Mouse (Mus musculus): ENCODE data around the gene Flot1. TPM values are rescaled to one million over a fixed set of nuclear protein-coding genes. Genes with fewer than 3 reads are reported as not detected.

Flot1 gene
- polyA plus RNA-seq, 1 experiment = 61.2 TPM

Other genes with a start within 250 kb of the Flot1 start
- gene Sfta2, start 221.7 kb upstream of the Flot1 start, polyA plus RNA-seq (2012; ENCODE audit: insufficient read depth, insufficient read length, missing spikeins) = not detected in 2 replicates
- not detected in 2 replicates for gene Gm9573, start 196.6 kb upstream of the Flot1 start, polyA plus RNA-seq (2012; ENCODE audit: insufficient read depth, insufficient read length, missing spikeins)
- gene Mucl3, start 179.5 kb upstream of the Flot1 start, polyA plus RNA-seq (2012; ENCODE audit: insufficient read depth, insufficient read length, missing spikeins) = not detected in 2 replicates
- gene Vars2, start 155.6 kb upstream of the Flot1 start, polyA plus RNA-seq (2012; ENCODE audit: insufficient read depth, insufficient read length, missing spikeins) = 18.1 and 18.5 TPM in 2 replicates
- gene Gtf2h4, start 149.5 kb upstream of the Flot1 start, polyA plus RNA-seq (2012; ENCODE audit: insufficient read depth, insufficient read length, missing spikeins) = 16.3 and 19.0 TPM in 2 replicates
- 4.2 and 4.5 TPM in 2 replicates for gene Ddr1, start 118.6 kb upstream of the Flot1 start, polyA plus RNA-seq (2012; ENCODE audit: insufficient read depth, insufficient read length, missing spikeins)
- gene Ier3, start 1.5 kb upstream of the Flot1 start, polyA plus RNA-seq (2012; ENCODE audit: insufficient read depth, insufficient read length, missing spikeins) = 19.2 and 52.4 TPM in 2 replicates
- gene Tubb5, start 15.1 kb downstream of the Flot1 start, polyA plus RNA-seq (2012; ENCODE audit: insufficient read depth, insufficient read length, missing spikeins) = 32.5 and 58.6 TPM in 2 replicates
- 3.0 and 3.3 TPM in 2 replicates for gene Mdc1, start 18.3 kb downstream of the Flot1 start, polyA plus RNA-seq (2012; ENCODE audit: insufficient read depth, insufficient read length, missing spikeins)
- 1.4 and 2.8 TPM in 2 replicates for gene Nrm, start 38.1 kb downstream of the Flot1 start, polyA plus RNA-seq (2012; ENCODE audit: insufficient read depth, insufficient read length, missing spikeins)
- 7.4 and 8.8 TPM in 2 replicates for gene Ppp1r18, start 42.4 kb downstream of the Flot1 start, polyA plus RNA-seq (2012; ENCODE audit: insufficient read depth, insufficient read length, missing spikeins)
- 17.0 and 26.4 TPM in 2 replicates for gene Dhx16, start 56.6 kb downstream of the Flot1 start, polyA plus RNA-seq (2012; ENCODE audit: insufficient read depth, insufficient read length, missing spikeins)
- 125 and 142 TPM in 2 replicates for gene 2310061I04Rik, start 74.2 kb downstream of the Flot1 start, polyA plus RNA-seq (2012; ENCODE audit: insufficient read depth, insufficient read length, missing spikeins)
- gene Atat1, start 86.8 kb downstream of the Flot1 start, polyA plus RNA-seq (2012; ENCODE audit: insufficient read depth, insufficient read length, missing spikeins) = 19.1 and 42.2 TPM in 2 replicates
- gene Mrps18b, start 93.2 kb downstream of the Flot1 start, polyA plus RNA-seq (2012; ENCODE audit: insufficient read depth, insufficient read length, missing spikeins) = 111 and 132 TPM in 2 replicates
- gene Ppp1r10, start 93.2 kb downstream of the Flot1 start, polyA plus RNA-seq (2012; ENCODE audit: insufficient read depth, insufficient read length, missing spikeins) = 13.4 and 49.3 TPM in 2 replicates
- 69.2 and 77.7 TPM in 2 replicates for gene Abcf1, start 146.5 kb downstream of the Flot1 start, polyA plus RNA-seq (2012; ENCODE audit: insufficient read depth, insufficient read length, missing spikeins)
- 13.5 and 14.5 TPM in 2 replicates for gene Gnl1, start 156.6 kb downstream of the Flot1 start, polyA plus RNA-seq (2012; ENCODE audit: insufficient read depth, insufficient read length, missing spikeins)
- 5.3 and 6.8 TPM in 2 replicates for gene Prr3, start 157.0 kb downstream of the Flot1 start, polyA plus RNA-seq (2012; ENCODE audit: insufficient read depth, insufficient read length, missing spikeins)
- gene H2-T24, start 197.3 kb downstream of the Flot1 start, polyA plus RNA-seq (2012; ENCODE audit: insufficient read depth, insufficient read length, missing spikeins) = 3.3 and 3.9 TPM in 2 replicates
- 16.3 and 22.1 TPM in 2 replicates for gene H2-T23, start 209.6 kb downstream of the Flot1 start, polyA plus RNA-seq (2012; ENCODE audit: insufficient read depth, insufficient read length, missing spikeins)
- 57.5 and 83.0 TPM in 2 replicates for gene H2-T22, start 219.5 kb downstream of the Flot1 start, polyA plus RNA-seq (2012; ENCODE audit: insufficient read depth, insufficient read length, missing spikeins)
- not detected in 2 replicates for gene Gm6034, start 219.7 kb downstream of the Flot1 start, polyA plus RNA-seq (2012; ENCODE audit: insufficient read depth, insufficient read length, missing spikeins)
- gene Gm11127, start 235.1 kb downstream of the Flot1 start, polyA plus RNA-seq (2012; ENCODE audit: insufficient read depth, insufficient read length, missing spikeins) = not detected in 2 replicates

Measured in brown adipose tissue, adult 24 weeks (tissue).